ENCODE assay signal across 8 mouse cellular contexts in genomic region chr7:128612521-128613181, GRCm38 (mm10). TPM values are rescaled to one million over a fixed set of nuclear protein-coding genes. Genes with fewer than 3 reads are reported as not detected.
A peak's percentile ranks its signal among the peaks of the same experiment; 100 is the strongest.
DNase-seq lines count a peak whose midpoint lies in the region; ATAC-seq and TF ChIP-seq lines count a peak whose summit lies in the region.
"Had no signal": no experiment of that assay in that cellular context is flagged by ENCODE, and none has a peak within 500 bp of the region (broad histone marks: within the 10 kb centered on the region; RNA-seq: fewer than 3 reads in every experiment).

No protein-coding gene starts in this region.

- H3K27me3 ChIP-seq in E14TG2a.4 (ENCODE audit: insufficient read depth, low read length): peaks cover 14% of the 10 kb centered on the region
- no peaks in the 10 kb centered on the region for H3K27me3 ChIP-seq in intestine, embryonic 14.5 days (replicated peaks; ENCODE audit: control insufficient read depth, insufficient read depth, low read length)
- no peaks in the 10 kb centered on the region for H3K27me3 ChIP-seq in liver, embryonic 15.5 days

- TF ChIP-seq CTCF in E14TG2a.4 (conservative IDR thresholded peaks at IDR 0.05; ENCODE audit: low read length): no peak

- 74% methylated on average over 12 of the region's 12 CpGs for WGBS in intestine, embryonic 14.5 days
- 64% methylated on average over 12 of the region's 12 CpGs for WGBS in liver, embryonic 15.5 days (ENCODE audit: insufficient replicate concordance)

- H3K9me3 ChIP-seq in E14TG2a.4 (ENCODE audit: low read length): no peaks in the 10 kb centered on the region
- H3K9me3 ChIP-seq in intestine, embryonic 14.5 days (ENCODE audit: control insufficient read depth, low read length): no peaks in the 10 kb centered on the region
- no peaks in the 10 kb centered on the region for H3K9me3 ChIP-seq in liver, embryonic 15.5 days (replicated peaks)

- ATAC-seq in intestine, embryonic 14.5 days (replicated peaks; ENCODE audit: low FRiP score, low TSS enrichment, low read depth): no peak
- no peak for ATAC-seq in liver, embryonic 15.5 days (ENCODE audit: insufficient read depth)

- peak; percentile 49 for DNase-seq in MEL-GATA-1-ER (ENCODE audit: extremely low read depth, low read depth)
- no peak for DNase-seq in intestine, embryonic 14.5 days (ENCODE audit: low spot score)
- no peak for DNase-seq in frontal cortex, postnatal 25 days (ENCODE audit: low spot score in 2 of 2)
- DNase-seq in embryo, embryonic 10 days (ENCODE audit: low spot score): no peak
- DNase-seq in ovary, adult 18-20 months (ENCODE audit: low spot score): no peak
- DNase-seq: lung, adult 18-20 months had no signal

- peak overlapping the region; percentile 95; the same call in 1 of the 2 replicates for H3K4me3 ChIP-seq in E14TG2a.4 (replicated peaks; ENCODE audit: low read length)
- peak overlapping the region; percentile 77 for H3K4me3 ChIP-seq in intestine, embryonic 14.5 days (ENCODE audit: low read depth, low read length)
- H3K4me3 ChIP-seq in liver, embryonic 15.5 days (replicated peaks): peak overlapping the region; percentile 80

- no peak overlapping the region for H3K9ac ChIP-seq in intestine, embryonic 14.5 days (ENCODE audit: low read length)
- 0 out of 2 replicates have a peak overlapping the region, but pooled peaks have one; percentile 70 for H3K9ac ChIP-seq in liver, embryonic 15.5 days

- H3K36me3 ChIP-seq in E14TG2a.4 (ENCODE audit: insufficient read depth, low read length): no peaks in the 10 kb centered on the region
- no peaks in the 10 kb centered on the region for H3K36me3 ChIP-seq in intestine, embryonic 14.5 days (ENCODE audit: control insufficient read depth, insufficient read depth, low read length)
- no peaks in the 10 kb centered on the region for H3K36me3 ChIP-seq in liver, embryonic 15.5 days (replicated peaks)

- H3K4me1 ChIP-seq in E14TG2a.4 (replicated peaks; ENCODE audit: low read depth, low read length): peaks cover 19% of the 10 kb centered on the region
- H3K4me1 ChIP-seq in intestine, embryonic 14.5 days (replicated peaks; ENCODE audit: control insufficient read depth, insufficient read depth, low read length): peaks cover 12% of the 10 kb centered on the region
- H3K4me1 ChIP-seq in liver, embryonic 15.5 days (replicated peaks): peaks cover 36% of the 10 kb centered on the region

- no peak overlapping the region for H3K27ac ChIP-seq in intestine, embryonic 14.5 days (ENCODE audit: low read depth)
- peak overlapping the region; percentile 62; the same call in 1 of the 2 replicates for H3K27ac ChIP-seq in liver, embryonic 15.5 days (replicated peaks)

- H3K4me2 ChIP-seq in intestine, embryonic 14.5 days (ENCODE audit: low read length): peak overlapping the region; percentile 75
- peak overlapping the region; percentile 97 for H3K4me2 ChIP-seq in liver, embryonic 15.5 days

RNA-seq across cellular contexts. Expression of gene Inpp5f, which starts 1.5 kb away (rescaled TPM):
- polyA plus RNA-seq in intestine, embryonic 14.5 days (2014; fragmentation: Nextera tagmentation; extraction: Ambion mirVana): 33.7 and 33.8 TPM in 2 replicates
- polyA plus RNA-seq in liver, embryonic 15.5 days (2015; fragmentation: Nextera tagmentation; extraction: Ambion mirVana): 5.5 and 6.3 TPM in 2 replicates
